Mouse (Mus musculus) thymus, adult 2 months (tissue): ENCODE results near the gene Gfra1. TPM values are rescaled to one million over a fixed set of nuclear protein-coding genes. Genes with fewer than 3 reads are reported as not detected.

Source experiments
- DNase-seq: peaks from one replicate; pipeline ENCODE4 v3.0.0; 2021
- H3K27ac ChIP-seq: fragments of 200-500 bp; 2 replicates; pipeline ENCODE4 v1.5.1; 2012; ENCODE audit warnings: low read length, control low read depth; ENCODE audit not compliant: control insufficient read depth, insufficient read depth
- H3K27me3 ChIP-seq: fragments of 200-500 bp; 2 replicates; pipeline ENCODE4 v1.6.1; 2012; ENCODE audit warnings: mild to moderate bottlenecking, low read length, moderate library complexity, mixed read lengths; ENCODE audit not compliant: control insufficient read depth, insufficient read depth
- H3K36me3 ChIP-seq: fragments of 200-500 bp; 2 replicates; pipeline ENCODE4 v1.6.1; 2012; ENCODE audit warnings: mild to moderate bottlenecking, low read length, moderate library complexity; ENCODE audit not compliant: control insufficient read depth, insufficient read depth
- H3K4me1 ChIP-seq: fragments of 200-500 bp; replicated peaks from 2 replicates; pipeline ENCODE4 v1.6.1; 2012; ENCODE audit warnings: low read length; ENCODE audit not compliant: control insufficient read depth, insufficient read depth
- H3K4me3 ChIP-seq: fragments of 200-500 bp; 2 replicates; pipeline ENCODE4 v1.5.1; 2012; ENCODE audit warnings: mild to moderate bottlenecking, low read length, control low read depth, moderate library complexity; ENCODE audit not compliant: control insufficient read depth, insufficient read depth
- CTCF ChIP-seq: fragments of 200-500 bp; IDR thresholded peaks from 2 replicates; pipeline ENCODE4 v1.5.1; 2012; ENCODE audit warnings: mild to moderate bottlenecking, control low read depth, low read length, moderate library complexity, borderline replicate concordance; ENCODE audit not compliant: control insufficient read depth, poor library complexity, insufficient read depth; ENCODE audit errors: extremely low read depth
- POLR2A ChIP-seq: fragments of 200-500 bp; IDR thresholded peaks from 2 replicates; pipeline ENCODE4 v1.6.1; 2012; ENCODE audit warnings: mild to moderate bottlenecking, low read length, control low read depth, moderate library complexity; ENCODE audit not compliant: control insufficient read depth, poor library complexity, insufficient read depth; ENCODE audit errors: extremely low read depth
- WGBS: fragments of 180-500 bp; shearing (Covaris S2); methylation state at CpG from one replicate; pipeline ENCODE4 v1.1.7; 2018; 5-methylcytosine and 5-hydroxymethylcytosine counted together
- polyA plus RNA-seq: library from polyadenylated mRNA; depleted of rRNA; stranded (reverse); fragments of >200 nt; gene quantifications from 2 replicates; pipeline ENCODE4 v1.2.3, GENCODE M21; 2012

The Gfra1 gene
- polyA plus RNA-seq, 1 experiment = 7.0 TPM

DNA sequence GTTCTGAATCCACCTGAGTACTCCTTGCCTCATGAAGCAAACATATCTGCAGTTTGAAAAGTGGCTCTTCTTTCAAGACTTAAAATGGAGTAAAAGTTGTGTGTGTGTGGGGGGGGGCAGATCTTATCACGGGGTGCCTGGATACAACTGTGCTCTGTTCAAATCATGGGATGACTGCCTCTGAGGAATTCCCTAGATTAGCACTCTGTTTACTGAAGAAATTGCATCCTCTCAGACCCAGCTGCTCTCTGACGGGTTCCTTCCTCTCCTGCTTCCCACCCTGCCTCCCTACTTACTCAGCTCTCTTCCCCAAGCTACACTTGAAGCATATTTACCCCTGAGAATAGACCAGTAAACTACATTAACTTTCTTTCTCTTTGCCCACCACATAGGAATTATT lies 87.2 kb downstream of the Gfra1 start:
- WGBS = 90% methylated on average over 2 of the region's 2 CpGs

GRCm38 (mm10) chr19:58364688-58365087 lies 91.0 kb downstream of the Gfra1 start:
- H3K36me3 ChIP-seq = no peaks in the 10 kb centered on the region
- 91% methylated on average over 9 of the region's 9 CpGs for WGBS
- H3K27me3 ChIP-seq = no peaks in the 10 kb centered on the region
- TF ChIP-seq POLR2A (no peak), CTCF (no peak)
- DNase-seq = no peak
- H3K4me1 ChIP-seq = 0 out of 2 replicates have a peak, but pooled peaks cover 7% of the 10 kb centered on the region
- H3K27ac ChIP-seq = no peak overlapping the region
- no peak overlapping the region for H3K4me3 ChIP-seq

More for the DNA sequence above, 87.2 kb downstream of the Gfra1 start:
- H3K36me3 ChIP-seq = no peaks in the 10 kb centered on the region
- TF ChIP-seq POLR2A (no peak), CTCF (no peak)
- no peak overlapping the region for H3K27ac ChIP-seq
- DNase-seq = no peak
- H3K4me3 ChIP-seq = no peak overlapping the region
- no peaks in the 10 kb centered on the region for H3K4me1 ChIP-seq
- no peaks in the 10 kb centered on the region for H3K27me3 ChIP-seq

GRCm38 (mm10) chr19:58360982-58361381 lies 94.7 kb downstream of the Gfra1 start:
- Histone ChIP-seq H3K4me3 (no peak overlapping the region), H3K27ac (no peak overlapping the region), H3K27me3 (no peaks in the 10 kb centered on the region), H3K4me1 (peaks cover 9% of the 10 kb centered on the region; the same call in 1 of the 2 replicates), H3K36me3 (no peaks in the 10 kb centered on the region)
- 60% methylated on average over 1 of the region's 1 CpGs for WGBS
- DNase-seq = no peak
- TF ChIP-seq POLR2A (no peak), CTCF (no peak)

- Histone ChIP-seq H3K4me1 (peaks cover 9% of the 10 kb centered on the region; the same call in 1 of the 2 replicates), H3K4me3 (no peak overlapping the region), H3K36me3 (no peaks in the 10 kb centered on the region), H3K27ac (no peak overlapping the region), H3K27me3 (no peaks in the 10 kb centered on the region)
- 22% methylated on average over 13 of the region's 13 CpGs for WGBS
- no peak for DNase-seq
- TF ChIP-seq POLR2A (no peak), CTCF (no peak)
These were observed 97.6 kb downstream of the Gfra1 start for GRCm38 (mm10) chr19:58358063-58358462.

- H3K4me1 ChIP-seq = peaks cover 1% of the 10 kb centered on the region; the same call in 1 of the 2 replicates
- H3K27me3 ChIP-seq = no peaks in the 10 kb centered on the region
- H3K36me3 ChIP-seq = no peaks in the 10 kb centered on the region
- no peak for DNase-seq
- TF ChIP-seq POLR2A = no peak
- TF ChIP-seq CTCF = no peak
- no peak overlapping the region for H3K4me3 ChIP-seq
- WGBS = 58% methylated on average over 2 of the region's 2 CpGs
- no peak overlapping the region for H3K27ac ChIP-seq
These were observed 101.8 kb downstream of the Gfra1 start for GRCm38 (mm10) chr19:58353953-58354352.

- no peak overlapping the region for H3K4me3 ChIP-seq
- TF ChIP-seq CTCF (no peak), POLR2A (no peak)
- WGBS = 94% methylated on average over 13 of the region's 13 CpGs
- H3K4me1 ChIP-seq = no peaks in the 10 kb centered on the region; the same call in 1 of the 2 replicates
- H3K36me3 ChIP-seq = no peaks in the 10 kb centered on the region
- DNase-seq = no peak
- no peaks in the 10 kb centered on the region for H3K27me3 ChIP-seq
- no peak overlapping the region for H3K27ac ChIP-seq
These were observed 102.3 kb downstream of the Gfra1 start for GRCm38 (mm10) chr19:58353260-58353870.
